Mouse (Mus musculus) spleen, adult 2 months (tissue): ENCODE data around the gene Msl1.

Experiments
- CTCF ChIP-seq: fragments of 200-500 bp; IDR thresholded peaks from 2 replicates; pipeline ENCODE4 v1.5.1; 2011; ENCODE audit warnings: mild to moderate bottlenecking, inconsistent platforms; ENCODE audit not compliant: insufficient read depth, insufficient read length, insufficient replicate concordance; ENCODE audit errors: extremely low read depth
- POLR2A ChIP-seq: fragments of 200-500 bp; IDR thresholded peaks from 2 replicates; pipeline ENCODE4 v1.6.1; 2011; ENCODE audit warnings: low read depth, low read length, inconsistent platforms

GRCm38 (mm10) chr11:98762756-98763501, 32.4 kb upstream of the Msl1 start:
- peak; percentile 17; the same call in 1 of the 2 replicates for TF ChIP-seq CTCF
- TF ChIP-seq POLR2A = no peak
